Mouse (Mus musculus): ENCODE data around the gene Pdcd7.

DNA sequence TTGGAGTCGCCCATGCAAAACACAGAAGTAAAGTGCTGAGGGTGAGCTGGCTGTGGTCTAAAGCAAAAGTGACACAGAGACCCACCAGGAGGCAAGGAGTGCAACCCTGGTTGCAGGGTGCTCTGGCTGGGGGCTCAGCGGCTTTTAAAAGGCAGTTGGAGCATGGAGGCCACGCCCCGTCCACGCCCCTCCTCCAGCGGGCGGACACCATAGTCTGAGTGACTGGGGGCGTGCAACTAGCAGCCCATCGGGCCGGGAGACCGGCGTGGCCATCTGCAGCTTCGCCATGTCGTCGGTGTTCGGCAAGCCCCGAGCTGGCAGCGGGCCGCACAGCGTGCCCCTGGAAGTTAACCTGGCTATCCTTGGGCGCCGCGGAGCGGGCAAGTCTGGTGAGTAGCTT lies 52.4 kb downstream of the Pdcd7 start, which contains the start of gene Rasl12:
- TF ChIP-seq GATA1 (IDR thresholded peaks at IDR 0.05; ENCODE audit: borderline replicate concordance, low read length) (no peak), FLI1 (IDR thresholded peaks at IDR 0.05; ENCODE audit: low read length) (no peak)
